Mouse (Mus musculus) olfactory bulb, adult 2 months (tissue): ENCODE data around the gene Lmo2. TPM values are rescaled to one million over a fixed set of nuclear protein-coding genes. Genes with fewer than 3 reads are reported as not detected.
"Not testable (repeated sequence)": the region's sequence is repeated elsewhere in the genome, so short reads cannot be mapped to it uniquely, and the experiment has no call there.

Experiments
- H3K27ac ChIP-seq: fragments of 200-500 bp; 2 replicates; pipeline ENCODE4 v1.5.1; 2012; ENCODE audit warnings: low read depth, low read length; ENCODE audit not compliant: insufficient read depth
- H3K4me1 ChIP-seq: fragments of 200-500 bp; 2 replicates; pipeline ENCODE4 v1.6.1; 2012; ENCODE audit warnings: low read length; ENCODE audit not compliant: control insufficient read depth, insufficient read depth
- H3K4me3 ChIP-seq: fragments of 200-500 bp; 2 replicates; pipeline ENCODE4 v1.5.1; 2012; ENCODE audit warnings: mild to moderate bottlenecking, low read depth, low read length, moderate library complexity; ENCODE audit not compliant: insufficient read depth
- CTCF ChIP-seq: fragments of 200-500 bp; IDR thresholded peaks from 2 replicates; pipeline ENCODE4 v1.5.1; 2012; ENCODE audit warnings: low read depth, mild to moderate bottlenecking, low read length, moderate library complexity; ENCODE audit not compliant: insufficient read depth
- POLR2A ChIP-seq: fragments of 200-500 bp; IDR thresholded peaks from 2 replicates; pipeline ENCODE4 v1.6.1; 2012; ENCODE audit warnings: mild to moderate bottlenecking, low read depth, low read length, moderate library complexity; ENCODE audit not compliant: insufficient read depth
- WGBS: fragments of 180-500 bp; shearing (Covaris S2); methylation state at CpG from one replicate; pipeline ENCODE4 v1.1.7; 2018; 5-methylcytosine and 5-hydroxymethylcytosine counted together
- polyA plus RNA-seq: library from polyadenylated mRNA; stranded (reverse); fragments of >200 nt; gene quantifications from 2 replicates; pipeline ENCODE4 v1.2.4, GENCODE M21; 2012; ENCODE audit warnings: low replicate concordance; ENCODE audit not compliant: missing spikeins, insufficient read depth, insufficient read length

Lmo2 gene
- polyA plus RNA-seq, 1 experiment: not detected

DNA sequence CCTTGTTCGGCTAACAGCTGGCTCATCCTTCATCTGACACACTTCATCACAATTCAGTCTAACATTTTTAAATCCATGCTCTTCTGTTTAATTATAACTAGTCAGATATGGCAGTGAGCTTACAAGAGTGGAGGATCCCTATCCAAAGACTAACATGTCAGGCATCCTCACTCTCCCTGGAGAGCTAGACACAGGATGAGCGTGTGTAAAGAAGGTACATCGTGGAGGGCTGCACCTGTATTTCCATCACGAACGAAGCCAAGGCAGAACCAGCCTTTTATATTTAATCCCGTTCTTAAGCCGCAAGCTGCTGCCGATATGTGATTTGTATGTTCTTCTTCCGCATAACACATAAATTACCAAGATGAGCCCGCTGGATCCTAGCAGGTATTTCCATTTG, 25.4 kb downstream of the Lmo2 start:
- 89% methylated on average over 10 of the region's 10 CpGs for WGBS
- Histone ChIP-seq H3K4me1 (no peaks in the 10 kb centered on the region), H3K27ac (no peak overlapping the region), H3K4me3 (no peak overlapping the region)
- TF ChIP-seq CTCF (no peak), POLR2A (no peak)

DNA sequence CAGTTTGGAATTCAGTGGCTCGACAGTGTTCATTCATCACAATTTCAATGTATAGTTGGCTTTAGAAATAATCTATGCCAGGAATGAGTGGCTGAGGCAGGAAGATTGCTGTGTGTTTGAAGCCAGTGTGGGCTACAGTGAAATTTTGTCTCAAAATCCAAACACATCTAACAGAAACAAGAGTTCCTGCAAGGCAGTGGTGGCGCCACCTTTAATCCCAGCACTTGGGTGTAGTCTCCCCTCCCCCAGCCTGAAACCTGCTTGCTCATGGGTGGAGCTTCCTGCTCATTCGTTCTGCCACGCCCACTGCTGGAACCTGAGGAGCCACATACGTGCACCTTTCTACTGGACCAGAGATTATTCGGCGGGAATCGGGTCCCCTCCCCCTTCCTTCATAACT, 29.8 kb downstream of the Lmo2 start:
- not testable (repeated sequence) for H3K27ac ChIP-seq, H3K4me1 ChIP-seq, H3K4me3 ChIP-seq
- WGBS: 78% methylated on average over 8 of the region's 8 CpGs

DNA sequence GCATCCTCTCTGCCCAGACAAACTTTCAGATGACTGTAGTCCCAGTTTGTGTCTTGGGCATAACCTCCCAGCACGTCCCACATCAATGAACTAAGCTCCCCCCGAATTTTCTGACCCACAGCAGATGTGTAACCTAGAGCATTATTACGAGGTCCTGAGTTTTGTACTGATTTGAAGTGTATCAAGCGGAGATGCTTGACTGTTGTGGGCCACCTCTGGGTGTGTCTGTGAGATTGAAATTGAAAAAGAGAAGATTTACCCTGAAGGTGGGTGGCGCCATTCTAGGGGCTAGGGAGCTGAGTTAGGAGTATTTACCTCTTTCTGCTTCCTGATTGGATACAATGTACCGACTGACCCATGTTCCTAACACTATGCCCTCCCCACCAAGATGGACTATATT, 31.9 kb downstream of the Lmo2 start:
- no peak overlapping the region for H3K27ac ChIP-seq
- 92% methylated on average over 6 of the region's 6 CpGs for WGBS
- no peaks in the 10 kb centered on the region for H3K4me1 ChIP-seq
- TF ChIP-seq POLR2A: no peak
- TF ChIP-seq CTCF: no peak
- H3K4me3 ChIP-seq: no peak overlapping the region

DNA sequence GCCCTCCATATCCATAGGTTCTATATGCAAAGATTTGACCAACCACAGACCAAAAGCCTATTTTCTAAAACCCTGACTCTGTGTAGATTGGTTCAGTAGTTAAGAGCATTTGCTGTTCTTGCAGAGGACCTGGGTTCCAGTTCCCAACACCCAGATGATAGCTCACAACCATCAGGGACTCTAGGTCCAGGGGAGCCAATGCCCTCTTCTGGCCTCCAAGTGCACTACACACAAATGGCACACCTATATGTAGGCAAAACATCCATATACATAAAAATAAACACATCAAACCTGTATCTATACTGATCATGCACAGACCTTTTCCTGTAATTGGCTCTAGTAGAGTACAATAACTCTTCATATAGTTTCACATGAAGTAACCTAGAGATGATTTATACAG, 33.5 kb downstream of the Lmo2 start:
- H3K27ac ChIP-seq: no peak overlapping the region
- H3K4me1 ChIP-seq: no peaks in the 10 kb centered on the region
- TF ChIP-seq CTCF: no peak
- no peak for TF ChIP-seq POLR2A
- H3K4me3 ChIP-seq: no peak overlapping the region

DNA sequence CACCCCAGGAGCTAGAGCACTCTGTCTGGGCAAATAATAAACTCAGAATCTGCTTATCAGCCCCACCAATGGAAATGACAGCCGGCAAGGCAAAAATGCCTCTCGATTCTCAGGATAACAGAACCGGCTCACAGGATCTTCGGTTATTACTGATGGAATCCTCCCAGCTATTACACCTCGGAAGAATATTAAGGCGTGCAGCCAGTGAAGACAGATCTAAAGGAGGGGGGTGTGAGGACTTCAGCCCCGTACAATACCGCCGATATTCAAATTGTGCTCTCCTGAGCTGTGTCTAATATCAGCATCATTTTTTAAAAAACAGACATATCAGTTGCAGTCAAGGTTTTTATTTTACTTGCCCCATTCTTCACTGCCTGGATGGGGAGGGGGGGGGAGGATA, 34.4 kb downstream of the Lmo2 start:
- TF ChIP-seq POLR2A (no peak), CTCF (no peak)
- H3K4me3 ChIP-seq: no peak overlapping the region
- WGBS: 76% methylated on average over 9 of the region's 9 CpGs
- no peaks in the 10 kb centered on the region for H3K4me1 ChIP-seq
- no peak overlapping the region for H3K27ac ChIP-seq

DNA sequence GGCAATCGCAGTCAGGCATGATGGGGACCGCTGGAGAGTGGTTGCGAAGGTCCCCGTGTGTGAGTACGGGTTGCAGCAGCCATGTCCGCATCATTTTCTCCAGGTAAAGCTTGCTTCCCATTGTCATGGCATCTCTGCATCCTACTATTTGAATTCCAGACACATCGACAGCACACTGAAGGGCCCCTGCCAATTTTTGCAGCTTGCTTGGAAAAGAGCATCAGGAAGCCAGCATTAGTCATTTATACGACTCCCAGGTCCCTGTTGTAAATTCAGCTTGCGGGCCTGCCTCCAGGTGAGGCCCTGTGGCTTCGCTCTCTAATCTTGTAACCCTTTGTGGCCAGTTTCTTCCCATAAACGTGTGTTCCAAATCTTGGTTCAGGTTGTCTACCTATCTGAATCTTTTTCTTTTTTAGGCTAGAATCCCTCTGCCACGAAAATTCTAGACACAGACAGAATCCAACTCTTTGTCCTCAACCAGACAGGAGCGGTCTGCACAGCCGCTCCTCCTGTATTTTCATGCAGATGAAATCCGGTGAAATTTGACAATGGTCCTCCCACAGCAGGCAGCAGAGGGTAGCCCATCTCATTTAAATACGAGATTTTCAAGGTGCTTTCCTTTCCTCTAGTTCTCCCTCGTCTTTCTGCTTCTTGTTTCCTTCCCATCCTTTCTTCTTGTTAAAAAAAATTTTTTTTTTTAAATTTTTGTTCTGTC, 35.0 kb downstream of the Lmo2 start:
- TF ChIP-seq CTCF: no peak
- TF ChIP-seq POLR2A: no peak
- WGBS: 60% methylated on average over 17 of the region's 17 CpGs
- Histone ChIP-seq H3K4me1 (no peaks in the 10 kb centered on the region), H3K4me3 (no peak overlapping the region), H3K27ac (no peak overlapping the region)

DNA sequence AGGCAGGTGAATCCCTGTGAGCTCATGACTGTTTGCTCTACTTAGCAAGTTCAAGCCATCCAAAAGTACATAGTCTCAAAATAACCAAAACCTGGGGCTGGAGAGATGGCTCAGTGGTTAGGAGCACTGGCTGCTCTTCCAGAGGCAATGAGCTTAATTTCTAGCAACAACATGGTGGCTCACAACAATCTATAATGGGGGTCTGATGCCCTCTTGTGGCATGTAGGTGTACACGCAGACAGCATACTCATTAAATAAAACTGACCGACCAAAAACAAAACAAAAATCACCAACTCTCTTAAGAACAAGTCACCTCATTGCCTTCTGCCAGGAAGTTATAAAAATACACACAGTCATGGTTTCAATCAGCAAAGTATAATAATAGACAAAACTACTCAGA, 43.3 kb downstream of the Lmo2 start:
- Histone ChIP-seq H3K4me3 (no peak overlapping the region), H3K4me1 (peaks cover 10% of the 10 kb centered on the region; the same call in 1 of the 2 replicates), H3K27ac (no peak overlapping the region)
- WGBS: 25% methylated on average over 2 of the region's 2 CpGs
- TF ChIP-seq POLR2A: no peak
- no peak for TF ChIP-seq CTCF

DNA sequence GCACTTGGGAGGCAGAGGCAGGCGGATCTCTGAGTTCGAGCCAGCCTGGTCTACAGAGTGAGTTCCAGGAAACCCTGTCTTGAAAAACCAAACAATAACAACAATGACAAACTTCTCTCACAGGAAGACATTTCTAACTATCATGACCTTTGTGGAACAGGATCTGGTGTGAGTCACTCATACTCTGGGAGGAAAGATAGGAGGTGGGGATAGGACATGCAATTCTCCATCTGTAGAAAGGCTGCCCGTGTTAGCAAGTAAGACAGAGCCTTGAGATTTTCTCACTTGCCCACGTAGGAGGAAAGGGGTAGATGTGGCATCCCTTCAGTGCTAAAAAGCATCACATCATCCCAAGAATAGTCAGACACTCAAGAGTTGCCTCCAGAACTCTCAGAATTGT, 44.1 kb downstream of the Lmo2 start:
- TF ChIP-seq POLR2A (no peak), CTCF (no peak)
- H3K4me1 ChIP-seq: peaks cover 10% of the 10 kb centered on the region; the same call in 1 of the 2 replicates
- whole genome bisulfite sequencing: 67% methylated on average over 4 of the region's 4 CpGs
- no peak overlapping the region for H3K27ac ChIP-seq
- H3K4me3 ChIP-seq: no peak overlapping the region

DNA sequence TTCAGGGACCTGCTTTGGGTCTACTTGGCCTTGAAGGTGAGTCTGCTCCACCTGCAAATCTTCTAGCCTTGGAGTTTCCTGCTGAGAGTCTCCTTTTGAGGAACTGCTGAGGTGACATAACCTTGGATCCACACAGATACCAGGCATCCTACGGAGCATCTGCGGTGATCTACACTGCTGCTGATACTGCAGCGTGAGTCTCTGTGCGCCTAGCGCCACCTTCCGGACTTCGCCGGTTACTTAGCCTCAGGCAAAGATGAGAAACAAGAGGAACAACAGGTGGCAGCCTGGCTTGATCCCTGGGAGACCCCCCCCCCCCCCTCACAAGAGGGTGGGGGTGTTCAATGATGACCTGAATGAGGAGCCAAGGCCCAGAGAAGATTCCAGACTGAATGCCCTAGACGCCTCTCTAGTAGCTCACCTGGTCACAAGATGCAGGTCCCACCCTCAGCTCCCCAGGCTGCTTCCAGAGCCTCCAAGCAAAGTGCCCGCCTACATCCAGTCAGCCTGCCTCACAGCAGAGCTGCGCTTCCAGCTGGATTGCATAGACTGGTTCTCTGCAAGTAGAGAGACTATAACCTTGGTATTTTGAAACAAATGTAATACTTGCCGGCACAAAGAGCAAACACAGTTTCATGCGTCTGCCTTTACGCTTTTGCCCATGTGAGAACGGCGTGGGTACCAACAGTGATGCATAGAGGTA, 45.1 kb downstream of the Lmo2 start:
- 25% methylated on average over 16 of the region's 16 CpGs for WGBS
- TF ChIP-seq CTCF (0 out of 2 replicates have a peak, but pooled peaks have one; percentile 39), POLR2A (no peak)
- H3K4me3 ChIP-seq: no peak overlapping the region

More for the DNA sequence above, 45.1 kb downstream of the Lmo2 start:
- Histone ChIP-seq H3K27ac (no peak overlapping the region), H3K4me1 (peaks cover 10% of the 10 kb centered on the region; the same call in 1 of the 2 replicates)
